Mouse (Mus musculus) liver, postnatal 0 days (tissue): ENCODE results near the gene Bcl2l11. TPM values are rescaled to one million over a fixed set of nuclear protein-coding genes. Genes with fewer than 3 reads are reported as not detected.

Source experiments
- ATAC-seq: fragments of 200-750 bp; cut with Nextera tagmentation; 2 replicates; pipeline ENCODE4 v1.8.0; 2017; ENCODE audit warnings: mild to moderate bottlenecking, moderate library complexity
- DNase-seq: peaks from one replicate; pipeline ENCODE4 v3.0.0-alpha.2; 2016
- H3K27ac ChIP-seq: fragments of 300-500 bp; sonication (generic); 2 replicates; pipeline ENCODE4 v1.5.1; 2014; ENCODE audit warnings: antibody characterized with exemption, moderate library complexity, mild to moderate bottlenecking, low read depth
- H3K27me3 ChIP-seq: fragments of 300-500 bp; sonication (generic); 2 replicates; pipeline ENCODE4 v1.6.1; 2014; ENCODE audit warnings: low read length, control low read depth, mixed read lengths; ENCODE audit not compliant: insufficient read depth
- H3K36me3 ChIP-seq: fragments of 300-500 bp; sonication (generic); replicated peaks from 2 replicates; pipeline ENCODE4 v1.6.1; 2014; ENCODE audit warnings: mild to moderate bottlenecking, control low read depth, low read length, moderate library complexity, mixed read lengths; ENCODE audit not compliant: insufficient read depth
- H3K4me1 ChIP-seq: fragments of 300-500 bp; sonication (generic); 2 replicates; pipeline ENCODE4 v1.6.1; 2014; ENCODE audit warnings: antibody characterized with exemption, mild to moderate bottlenecking, control low read depth; ENCODE audit not compliant: insufficient read depth
- H3K4me2 ChIP-seq: fragments of 300-500 bp; sonication (generic); 2 replicates; pipeline ENCODE4 v1.6.1; 2014; ENCODE audit warnings: low read depth, mild to moderate bottlenecking, low read length, moderate library complexity, mixed read lengths
- H3K4me3 ChIP-seq: fragments of 300-500 bp; sonication (generic); 2 replicates; pipeline ENCODE4 v1.5.1; 2014; ENCODE audit warnings: low read depth, low read length
- H3K9ac ChIP-seq: fragments of 300-500 bp; sonication (generic); replicated peaks from 2 replicates; pipeline ENCODE4 v1.6.1; 2014; ENCODE audit warnings: mild to moderate bottlenecking, moderate library complexity
- H3K9me3 ChIP-seq: fragments of 300-500 bp; sonication (generic); 2 replicates; pipeline ENCODE4 v1.6.1; 2016; ENCODE audit warnings: mild to moderate bottlenecking, control low read depth, low read length, mixed read lengths
- CTCF ChIP-seq: sonication (generic); IDR thresholded peaks from 2 replicates; pipeline ENCODE4 v1.5.1; 2016; ENCODE audit warnings: antibody characterized with exemption, low read depth
- EP300 ChIP-seq: IDR thresholded peaks from 2 replicates; pipeline ENCODE4 v1.6.1; 2016; ENCODE audit warnings: antibody characterized with exemption, low read depth, mild to moderate bottlenecking
- WGBS: fragments of 180-500 bp; shearing (Covaris S2); extraction: QIAGEN DNeasy Blood & Tissue Kit; methylation state at CpG from one replicate; pipeline ENCODE4 v1.1.7; 2014; ENCODE audit not compliant: insufficient replicate concordance; 5-methylcytosine and 5-hydroxymethylcytosine counted together
- polyA plus RNA-seq: library from polyadenylated mRNA; unstranded; fragments of >200 nt; fragmentation: Nextera tagmentation; extraction: Ambion mirVana; gene quantifications from 2 replicates; pipeline ENCODE4 v1.2.1, GENCODE M21; 2015

Gene Bcl2l11
- polyA plus RNA-seq, 1 experiment from 2014 or later = 6.5 TPM

DNA sequence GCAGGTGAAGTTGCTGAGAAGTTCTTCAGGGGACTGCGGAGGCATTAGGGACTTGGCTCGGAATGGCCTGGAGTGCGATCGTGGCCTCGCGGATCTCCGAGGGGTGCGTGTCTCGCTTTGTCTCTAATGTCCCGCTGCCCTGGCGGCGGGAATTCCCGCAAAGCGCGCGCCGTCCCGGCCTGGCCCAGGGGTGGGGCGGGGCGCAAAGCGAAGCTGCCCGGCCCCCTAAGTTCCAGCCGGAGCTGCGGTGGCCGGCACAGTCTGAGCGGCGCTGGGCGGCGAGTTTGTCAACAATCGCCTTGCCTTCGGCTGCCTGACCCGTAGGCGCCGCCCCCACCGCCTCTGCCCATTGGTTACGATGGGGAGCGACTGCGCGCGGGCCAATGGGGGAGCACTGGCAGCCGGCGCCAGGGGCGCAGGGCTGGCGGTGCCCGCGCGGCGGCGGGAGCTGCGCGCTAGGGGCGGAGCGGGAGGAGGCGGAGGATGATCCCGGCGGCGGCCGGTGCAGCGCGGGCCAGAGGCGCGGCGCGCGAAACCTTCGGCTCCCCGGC, 1.4 kb downstream of the Bcl2l11 start:
- TF ChIP-seq EP300 = no peak
- TF ChIP-seq CTCF = 0 out of 2 replicates have a peak, but pooled peaks have one; percentile 2
- WGBS = under 1% methylated on average over 51 of the region's 67 CpGs
- Histone ChIP-seq H3K9ac (peak overlapping the region; percentile 75), H3K27me3 (peaks cover 27% of the 10 kb centered on the region), H3K4me1 (peaks cover 35% of the 10 kb centered on the region), H3K36me3 (peaks cover 21% of the 10 kb centered on the region), H3K4me2 (peak overlapping the region; percentile 98), H3K27ac (peak overlapping the region; percentile 88), H3K9me3 (no peaks in the 10 kb centered on the region), H3K4me3 (peak overlapping the region; percentile 79)
- DNase-seq = peak; percentile 95
- ATAC-seq = peak; percentile 87

DNA sequence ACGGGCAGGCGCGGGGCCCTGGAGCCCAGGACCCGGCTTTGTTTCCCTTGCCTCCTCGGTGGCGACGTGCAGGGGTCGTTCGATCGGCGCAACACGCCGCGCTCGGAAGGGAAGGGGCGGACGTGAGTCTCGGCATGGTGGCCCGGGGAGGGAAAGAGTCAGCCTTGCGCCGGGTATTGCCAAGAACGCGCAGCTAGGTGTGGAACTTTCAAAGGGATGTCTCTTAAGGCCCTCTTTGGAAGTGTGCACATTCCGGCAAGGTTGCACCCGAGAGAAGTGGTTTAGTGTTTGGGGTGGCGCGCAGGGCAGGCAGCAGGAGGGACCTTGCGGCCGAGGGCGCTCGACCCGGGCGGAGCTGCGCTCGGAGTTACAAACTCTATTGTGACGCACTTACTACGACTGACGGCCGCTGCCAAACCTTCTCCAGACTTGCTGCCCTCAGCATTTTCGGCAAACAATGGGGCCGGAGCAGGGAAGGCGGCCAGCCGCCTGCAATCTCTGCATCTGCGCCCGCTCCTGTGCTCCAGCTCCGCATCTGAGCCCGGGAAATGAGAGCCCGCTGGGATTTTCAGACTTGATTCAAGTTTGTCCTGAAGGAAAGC, 2.0 kb downstream of the Bcl2l11 start:
- no peaks in the 10 kb centered on the region for H3K9me3 ChIP-seq
- H3K27me3 ChIP-seq = peaks cover 23% of the 10 kb centered on the region
- TF ChIP-seq EP300 = no peak
- TF ChIP-seq CTCF = no peak
- WGBS = under 1% methylated on average over 48 of the region's 48 CpGs
- ATAC-seq = peak; percentile 39
- peaks cover 22% of the 10 kb centered on the region for H3K36me3 ChIP-seq
- H3K4me2 ChIP-seq = peak overlapping the region; percentile 98
- peaks cover 31% of the 10 kb centered on the region for H3K4me1 ChIP-seq
- peak; percentile 74 for DNase-seq
- peak overlapping the region; percentile 79 for H3K4me3 ChIP-seq
- peak overlapping the region; percentile 67 for H3K9ac ChIP-seq
- H3K27ac ChIP-seq = peak overlapping the region; percentile 88

DNA sequence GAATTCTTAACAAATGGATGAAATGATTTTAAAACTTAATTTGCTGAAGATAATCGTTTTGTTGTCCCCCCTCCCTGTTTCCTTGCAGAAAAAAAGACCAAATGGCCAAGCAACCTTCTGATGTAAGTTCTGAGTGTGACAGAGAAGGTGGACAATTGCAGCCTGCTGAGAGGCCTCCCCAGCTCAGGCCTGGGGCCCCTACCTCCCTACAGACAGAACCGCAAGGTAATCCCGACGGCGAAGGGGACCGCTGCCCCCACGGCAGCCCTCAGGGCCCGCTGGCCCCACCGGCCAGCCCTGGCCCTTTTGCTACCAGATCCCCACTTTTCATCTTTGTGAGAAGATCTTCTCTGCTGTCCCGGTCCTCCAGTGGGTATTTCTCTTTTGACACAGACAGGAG, 2.7 kb downstream of the Bcl2l11 start:
- Histone ChIP-seq H3K4me3 (peak overlapping the region; percentile 79), H3K36me3 (peaks cover 23% of the 10 kb centered on the region), H3K9me3 (no peaks in the 10 kb centered on the region), H3K27me3 (peaks cover 15% of the 10 kb centered on the region), H3K4me2 (peak overlapping the region; percentile 98), H3K27ac (peak overlapping the region; percentile 88), H3K4me1 (peaks cover 24% of the 10 kb centered on the region), H3K9ac (no peak overlapping the region)
- TF ChIP-seq EP300 (no peak), CTCF (no peak)
- no peak for ATAC-seq
- 66% methylated on average over 10 of the region's 10 CpGs for WGBS
- DNase-seq = no peak

- WGBS = 84% methylated on average over 11 of the region's 11 CpGs
- Histone ChIP-seq H3K27me3 (no peaks in the 10 kb centered on the region), H3K9me3 (no peaks in the 10 kb centered on the region), H3K36me3 (peaks cover 30% of the 10 kb centered on the region), H3K9ac (no peak overlapping the region), H3K4me3 (no peak overlapping the region), H3K4me1 (peaks cover 19% of the 10 kb centered on the region), H3K4me2 (no peak overlapping the region), H3K27ac (no peak overlapping the region)
- DNase-seq (no peak), ATAC-seq (no peak)
- TF ChIP-seq CTCF (no peak), EP300 (no peak)
Observed at GRCm38 (mm10) chr2:128131503-128131902, 5.7 kb downstream of the Bcl2l11 start.

- H3K27me3 ChIP-seq = no peaks in the 10 kb centered on the region
- H3K27ac ChIP-seq = no peak overlapping the region
- no peak for TF ChIP-seq CTCF
- H3K9me3 ChIP-seq = no peaks in the 10 kb centered on the region
- H3K36me3 ChIP-seq = peaks cover 30% of the 10 kb centered on the region
- ATAC-seq = no peak
- H3K4me2 ChIP-seq = no peak overlapping the region
- 65% methylated on average over 5 of the region's 5 CpGs for WGBS
- peaks cover 28% of the 10 kb centered on the region for H3K4me1 ChIP-seq
- DNase-seq = no peak
- no peak overlapping the region for H3K4me3 ChIP-seq
- no peak overlapping the region for H3K9ac ChIP-seq
Observed at GRCm38 (mm10) chr2:128132635-128133034, 6.8 kb downstream of the Bcl2l11 start.

GRCm38 (mm10) chr2:128133865-128134264, 8.0 kb downstream of the Bcl2l11 start:
- no peak for ATAC-seq

More at GRCm38 (mm10) chr2:128133865-128134264, 8.0 kb downstream of the Bcl2l11 start:
- H3K27me3 ChIP-seq = no peaks in the 10 kb centered on the region
- H3K9me3 ChIP-seq = no peaks in the 10 kb centered on the region
- no peak overlapping the region for H3K9ac ChIP-seq
- no peak overlapping the region for H3K27ac ChIP-seq
- no peak overlapping the region for H3K4me2 ChIP-seq
- H3K4me1 ChIP-seq = peaks cover 31% of the 10 kb centered on the region
- peaks cover 30% of the 10 kb centered on the region for H3K36me3 ChIP-seq
- no peak for DNase-seq
- no peak overlapping the region for H3K4me3 ChIP-seq
- TF ChIP-seq CTCF (no peak), EP300 (no peak)
